Mouse (Mus musculus) frontal cortex, postnatal 25 days (tissue): ENCODE results near the gene Ubn2.
"Not testable (repeated sequence)": the region's sequence is repeated elsewhere in the genome, so short reads cannot be mapped to it uniquely, and the experiment has no call there.

Experiments used
- DNase-seq, 2 experiments: peaks; one replicate each; pipeline ENCODE4 v3.0.0; 2022; ENCODE audit warnings: low spot score in 2 of 2

Ubn2 gene

GRCm38 (mm10) chr6:38433261-38434033, at the start of gene Ubn2:
TSS of gene Ubn2 (plus strand) at chr6:38433950.
- DNase-seq: peak; percentile 94 to 98

GRCm38 (mm10) chr6:38389671-38390070, 44.1 kb upstream of the Ubn2 start:
- DNase-seq: peak in 1 of 2 experiments; percentile 4

GRCm38 (mm10) chr6:38432457-38432856, 1.3 kb upstream of the Ubn2 start:
- DNase-seq: not testable (repeated sequence)

GRCm38 (mm10) chr6:38434055-38435023, 589 bp downstream of the Ubn2 start:
- peak; percentile 36 to 37 for DNase-seq

GRCm38 (mm10) chr6:38443842-38444241, 10.1 kb downstream of the Ubn2 start:
- DNase-seq: no peak

GRCm38 (mm10) chr6:38448295-38448694, 14.5 kb downstream of the Ubn2 start:
- DNase-seq: no peak

GRCm38 (mm10) chr6:38453049-38453448, 19.3 kb downstream of the Ubn2 start:
- DNase-seq: no peak

GRCm38 (mm10) chr6:38456425-38456824, 22.7 kb downstream of the Ubn2 start:
- not testable (repeated sequence) for DNase-seq

GRCm38 (mm10) chr6:38458075-38458474, 24.3 kb downstream of the Ubn2 start:
- DNase-seq: no peak

- DNase-seq: no peak
These were observed 35.8 kb downstream of the Ubn2 start for GRCm38 (mm10) chr6:38469591-38469990.

GRCm38 (mm10) chr6:38481694-38482371, 48.1 kb downstream of the Ubn2 start:
- DNase-seq: no peak

- DNase-seq: no peak
These were observed 58.8 kb downstream of the Ubn2 start for GRCm38 (mm10) chr6:38492550-38492949.

- DNase-seq: no peak
These were observed 61.9 kb downstream of the Ubn2 start for GRCm38 (mm10) chr6:38495641-38496040.

GRCm38 (mm10) chr6:38512096-38512495, 78.3 kb downstream of the Ubn2 start:
- no peak for DNase-seq

GRCm38 (mm10) chr6:38512830-38513229, 79.1 kb downstream of the Ubn2 start:
- no peak for DNase-seq

GRCm38 (mm10) chr6:38515201-38515600, 81.5 kb downstream of the Ubn2 start:
- no peak for DNase-seq

GRCm38 (mm10) chr6:38523851-38524250, 90.1 kb downstream of the Ubn2 start:
- DNase-seq: no peak

- DNase-seq: no peak
These were observed 97.6 kb downstream of the Ubn2 start for GRCm38 (mm10) chr6:38531211-38531820.

GRCm38 (mm10) chr6:38532500-38533420, 99.0 kb downstream of the Ubn2 start:
- peak in 1 of 2 experiments; percentile 26 for DNase-seq
